Mouse (Mus musculus) T-helper 1 cell (primary cell): ENCODE results near the gene Map3k5.

Experiments
- in situ Hi-C: fragments of 300-600 bp; cut with MboI, MseI; formaldehyde crosslinking; loops from one replicate; pipeline ENCODE4 v1.15.1; 2025; ENCODE audit warnings: high pct_unique_total_duplicates

Gene Map3k5

GRCm38 (mm10) chr10:20184326-20184725 is 250.1 kb downstream of the Map3k5 start:
- in situ Hi-C loops: no loop called here

- in situ Hi-C loops: no loop called here
Observed at GRCm38 (mm10) chr10:20185264-20185663, 251.0 kb downstream of the Map3k5 start.

GRCm38 (mm10) chr10:20185806-20186205 is 251.5 kb downstream of the Map3k5 start:
- in situ Hi-C loops: no loop called here

GRCm38 (mm10) chr10:20186800-20187273 is 252.6 kb downstream of the Map3k5 start:
- in situ Hi-C loops: no loop called here

GRCm38 (mm10) chr10:20190139-20190747 is 256.0 kb downstream of the Map3k5 start:
- in situ Hi-C loops: no loop called here
